Mouse (Mus musculus): ENCODE data around the gene Ceacam12. TPM values are rescaled to one million over a fixed set of nuclear protein-coding genes. Genes with fewer than 3 reads are reported as not detected.
"Not testable (repeated sequence)": the region's sequence is repeated elsewhere in the genome, so short reads cannot be mapped to it uniquely, and the experiment has no call there.

The Ceacam12 gene
- polyA plus RNA-seq (2014; fragmentation: Nextera tagmentation; extraction: Ambion mirVana), result not detected in 2 replicates

GRCm38 (mm10) chr7:18065629-18066028 is at the start of gene Ceacam12:
TSS of gene Ceacam12 (plus strand) at chr7:18065929.
- H3K4me3 ChIP-seq (ENCODE audit: low read depth, low read length), result no peak within 1 kb of the TSS
- peaks cover 10% of the 10 kb centered on the region for H3K9me3 ChIP-seq (ENCODE audit: control insufficient read depth, low read depth, low read length)
- H3K27ac ChIP-seq (ENCODE audit: low read length), result no peak within 1 kb of the TSS
- 66% methylated on average over 1 of the region's 1 CpGs for WGBS
- H3K4me2 ChIP-seq (replicated peaks; ENCODE audit: low read depth, low read length), result no peak within 1 kb of the TSS
- no peaks in the 10 kb centered on the region for H3K36me3 ChIP-seq (ENCODE audit: control insufficient read depth, insufficient read depth, low read length)
- no peak for ATAC-seq (ENCODE audit: insufficient number of reproducible peaks, insufficient read depth, low FRiP score, low read depth)
- H3K4me1 ChIP-seq (ENCODE audit: control insufficient read depth, insufficient read depth, low read length), result no peaks in the 10 kb centered on the region
- no peaks in the 10 kb centered on the region for H3K27me3 ChIP-seq (ENCODE audit: control insufficient read depth, insufficient read depth, low read length)
- no peak within 1 kb of the TSS for H3K9ac ChIP-seq (replicated peaks; ENCODE audit: low read depth, low read length)

- not testable (repeated sequence) for H3K9ac ChIP-seq (replicated peaks; ENCODE audit: low read depth, low read length); H3K9me3 ChIP-seq (ENCODE audit: control insufficient read depth, low read depth, low read length); H3K4me3 ChIP-seq (ENCODE audit: low read depth, low read length); H3K4me1 ChIP-seq (ENCODE audit: control insufficient read depth, insufficient read depth, low read length); H3K4me2 ChIP-seq (replicated peaks; ENCODE audit: low read depth, low read length); H3K27me3 ChIP-seq (ENCODE audit: control insufficient read depth, insufficient read depth, low read length); ATAC-seq (ENCODE audit: insufficient number of reproducible peaks, insufficient read depth, low FRiP score, low read depth); H3K36me3 ChIP-seq (ENCODE audit: control insufficient read depth, insufficient read depth, low read length); H3K27ac ChIP-seq (ENCODE audit: low read length)
- 74% methylated on average over 1 of the region's 1 CpGs for WGBS
Observed at GRCm38 (mm10) chr7:18073821-18074220, 8.1 kb downstream of the Ceacam12 start.

- Histone ChIP-seq H3K9me3 (ENCODE audit: control insufficient read depth, low read depth, low read length) (no peaks in the 10 kb centered on the region; the same call in 1 of the 2 replicates), H3K27me3 (ENCODE audit: control insufficient read depth, insufficient read depth, low read length) (no peaks in the 10 kb centered on the region), H3K36me3 (ENCODE audit: control insufficient read depth, insufficient read depth, low read length) (no peaks in the 10 kb centered on the region), H3K27ac (ENCODE audit: low read length) (no peak overlapping the region), H3K9ac (replicated peaks; ENCODE audit: low read depth, low read length) (no peak overlapping the region), H3K4me2 (replicated peaks; ENCODE audit: low read depth, low read length) (no peak overlapping the region), H3K4me3 (ENCODE audit: low read depth, low read length) (no peak overlapping the region), H3K4me1 (ENCODE audit: control insufficient read depth, insufficient read depth, low read length) (no peaks in the 10 kb centered on the region)
- ATAC-seq (ENCODE audit: insufficient number of reproducible peaks, insufficient read depth, low FRiP score, low read depth), result no peak
- 42% methylated on average over 2 of the region's 2 CpGs for whole genome bisulfite sequencing
Observed at GRCm38 (mm10) chr7:18100785-18101184, 35.1 kb downstream of the Ceacam12 start.

Small RNA genes within 50 kb of the gene (microRNA-seq; reads per million reads assigned to microRNA genes)
- gene Gm22414, result not detected

Other genes with a start within 250 kb of the Ceacam12 start
- gene Gm5155, start 194.2 kb upstream of the Ceacam12 start, polyA plus RNA-seq (2014; fragmentation: Nextera tagmentation; extraction: Ambion mirVana), result not detected in 2 replicates
- gene Ceacam11, start 93.8 kb upstream of the Ceacam12 start, polyA plus RNA-seq (2014; fragmentation: Nextera tagmentation; extraction: Ambion mirVana), result not detected in 2 replicates
- gene Ceacam13, start 56.0 kb upstream of the Ceacam12 start, polyA plus RNA-seq (2014; fragmentation: Nextera tagmentation; extraction: Ambion mirVana), result not detected in 2 replicates
- gene Igfl3, start 110.6 kb downstream of the Ceacam12 start, polyA plus RNA-seq (2014; fragmentation: Nextera tagmentation; extraction: Ambion mirVana), result not detected in 2 replicates
- gene Mill1, start 179.4 kb downstream of the Ceacam12 start, polyA plus RNA-seq (2014; fragmentation: Nextera tagmentation; extraction: Ambion mirVana), result not detected in 2 replicates

Measured in stomach, embryonic 14.5 days (tissue).